Mouse (Mus musculus) urinary bladder, postnatal 14 days (tissue): ENCODE results near the gene Mylip.

ENCODE experiments used
- DNase-seq: peaks from one replicate; pipeline ENCODE4 v3.0.0; 2021; ENCODE audit warnings: low spot score

The Mylip gene

GRCm38 (mm10) chr13:45390962-45391853, 1.7 kb downstream of the Mylip start:
- peak; percentile 62 for DNase-seq

GRCm38 (mm10) chr13:45391854-45392454, 2.4 kb downstream of the Mylip start:
- peak; percentile 72 for DNase-seq

- DNase-seq: no peak
These were observed 4.8 kb downstream of the Mylip start for GRCm38 (mm10) chr13:45394221-45394768.

GRCm38 (mm10) chr13:45396724-45397123, 7.2 kb downstream of the Mylip start:
- DNase-seq: no peak

- DNase-seq: no peak
These were observed 7.7 kb downstream of the Mylip start for GRCm38 (mm10) chr13:45397240-45397639.

- no peak for DNase-seq
These were observed 8.6 kb downstream of the Mylip start for GRCm38 (mm10) chr13:45397896-45398805.

GRCm38 (mm10) chr13:45400700-45401099, 11.2 kb downstream of the Mylip start:
- DNase-seq: no peak

- DNase-seq: no peak
These were observed 12.3 kb downstream of the Mylip start for GRCm38 (mm10) chr13:45401816-45402215.

GRCm38 (mm10) chr13:45402316-45403039, 12.9 kb downstream of the Mylip start:
- no peak for DNase-seq

- DNase-seq: peak; percentile 32
These were observed 14.7 kb downstream of the Mylip start for GRCm38 (mm10) chr13:45404269-45404668.

GRCm38 (mm10) chr13:45405194-45405810, 15.8 kb downstream of the Mylip start:
- DNase-seq: no peak

GRCm38 (mm10) chr13:45406289-45406688, 16.7 kb downstream of the Mylip start:
- no peak for DNase-seq

GRCm38 (mm10) chr13:45406703-45407102, 17.2 kb downstream of the Mylip start:
- no peak for DNase-seq

GRCm38 (mm10) chr13:45410936-45411335, 21.4 kb downstream of the Mylip start:
- DNase-seq: no peak

GRCm38 (mm10) chr13:45413066-45413465, 23.5 kb downstream of the Mylip start:
- no peak for DNase-seq

- no peak for DNase-seq
These were observed 24.5 kb downstream of the Mylip start for GRCm38 (mm10) chr13:45414031-45414430.

- DNase-seq: no peak
These were observed 27.1 kb downstream of the Mylip start for GRCm38 (mm10) chr13:45416621-45417057.

GRCm38 (mm10) chr13:45418986-45419385, 29.4 kb downstream of the Mylip start:
- no peak for DNase-seq

- no peak for DNase-seq
These were observed 32.7 kb downstream of the Mylip start for GRCm38 (mm10) chr13:45422251-45422650.

GRCm38 (mm10) chr13:45422709-45423108, 33.2 kb downstream of the Mylip start:
- no peak for DNase-seq

- no peak for DNase-seq
These were observed 34.4 kb downstream of the Mylip start for GRCm38 (mm10) chr13:45423905-45424304.
